In the genomic region with DNA sequence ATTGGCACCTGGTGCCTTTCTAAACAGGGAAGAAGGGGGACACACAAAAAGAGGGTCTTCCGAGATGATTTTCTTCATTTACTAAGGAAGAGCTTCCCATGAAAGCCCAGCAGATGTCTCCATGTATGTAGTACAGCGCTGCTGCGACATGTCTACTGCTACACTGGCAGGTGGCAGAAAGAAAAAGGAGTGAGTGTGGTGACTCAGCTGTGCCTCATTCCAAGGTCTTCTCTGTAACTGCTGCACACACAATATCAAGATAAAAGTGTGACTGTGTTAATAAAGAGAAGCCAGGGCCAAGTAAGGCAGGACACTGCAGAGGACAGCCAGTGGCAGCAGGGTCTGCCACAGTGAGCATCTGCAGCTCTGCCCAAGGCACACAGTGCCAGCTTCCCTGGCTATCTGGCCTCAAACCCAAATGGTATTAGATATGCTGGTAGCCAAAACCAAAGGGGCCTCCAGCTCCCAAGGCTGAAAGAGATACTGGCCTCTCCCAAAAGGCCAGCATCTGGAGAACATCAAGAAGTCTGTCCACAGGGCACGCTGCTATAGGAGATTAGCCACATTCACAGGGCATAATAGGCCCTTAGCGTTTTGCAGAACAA, we compare ENCODE assay signal across 13 mouse cellular contexts. TPM values are rescaled to one million over a fixed set of nuclear protein-coding genes. Genes with fewer than 3 reads are reported as not detected.
DNase-seq lines count a peak whose midpoint lies in the region; ATAC-seq lines count a peak whose summit lies in the region.
"Had no signal": no experiment of that assay in that cellular context is flagged by ENCODE, and none has a peak within 500 bp of the region (broad histone marks: within the 10 kb centered on the region; RNA-seq: fewer than 3 reads in every experiment).

No protein-coding gene starts in this region.

- ATAC-seq in neural tube, embryonic 13.5 days (ENCODE audit: low read depth) = no peak; the same call in 1 of the 2 replicates
- peak; percentile 19; the same call in 1 of the 2 replicates for ATAC-seq in neural tube, embryonic 14.5 days (ENCODE audit: low read depth)

- H3K4me3 ChIP-seq in neural tube, embryonic 13.5 days = no peak overlapping the region
- no peak overlapping the region for H3K4me3 ChIP-seq in neural tube, embryonic 14.5 days (ENCODE audit: low read depth, low read length)
- H3K4me3 ChIP-seq: heart, embryonic 10.5 days; limb, embryonic 10.5 days; liver, embryonic 15.5 days had no signal

- intact Hi-C loops in gastrocnemius, postnatal 14 days (cut with DNase I; ENCODE audit: low total_unique reads) = no loop called here
- intact Hi-C loops in gastrocnemius, postnatal 36 days (cut with DNase I) = no loop called here

- WGBS in neural tube, embryonic 13.5 days = 86% methylated on average over 5 of the region's 5 CpGs
- WGBS in neural tube, embryonic 14.5 days = 81% methylated on average over 5 of the region's 5 CpGs

- no peaks in the 10 kb centered on the region for H3K27me3 ChIP-seq in neural tube, embryonic 13.5 days
- no peaks in the 10 kb centered on the region for H3K27me3 ChIP-seq in neural tube, embryonic 14.5 days (ENCODE audit: control insufficient read depth, insufficient read depth, low read length)
- H3K27me3 ChIP-seq: liver, embryonic 15.5 days had no signal

- H3K4me2 ChIP-seq in neural tube, embryonic 13.5 days = no peak overlapping the region
- no peak overlapping the region for H3K4me2 ChIP-seq in neural tube, embryonic 14.5 days (ENCODE audit: low read depth, low read length)
- H3K4me2 ChIP-seq: liver, embryonic 15.5 days had no signal

- peaks cover 26% of the 10 kb centered on the region for H3K36me3 ChIP-seq in neural tube, embryonic 13.5 days
- peaks cover 6% of the 10 kb centered on the region; the same call in 1 of the 2 replicates for H3K36me3 ChIP-seq in neural tube, embryonic 14.5 days (ENCODE audit: control insufficient read depth, insufficient read depth, low read length)

- no peaks in the 10 kb centered on the region for H3K9me3 ChIP-seq in neural tube, embryonic 13.5 days
- no peaks in the 10 kb centered on the region for H3K9me3 ChIP-seq in neural tube, embryonic 14.5 days (ENCODE audit: control insufficient read depth, low read length)
- H3K9me3 ChIP-seq: heart, embryonic 10.5 days; limb, embryonic 10.5 days; liver, embryonic 15.5 days had no signal

- H3K9ac ChIP-seq in neural tube, embryonic 13.5 days = no peak overlapping the region
- no peak overlapping the region for H3K9ac ChIP-seq in neural tube, embryonic 14.5 days (replicated peaks; ENCODE audit: low read depth, low read length)
- H3K9ac ChIP-seq: liver, embryonic 15.5 days had no signal

- peak overlapping the region; percentile 34; the same call in 1 of the 2 replicates for H3K27ac ChIP-seq in neural tube, embryonic 13.5 days (replicated peaks)
- H3K27ac ChIP-seq in neural tube, embryonic 14.5 days (ENCODE audit: low read depth, low read length) = peak overlapping the region; percentile 60
- H3K27ac ChIP-seq: heart, embryonic 10.5 days; limb, embryonic 10.5 days; liver, embryonic 15.5 days had no signal

- peak; percentile 37 to 75 for DNase-seq in adrenal gland, adult (ENCODE audit: inconsistent age in 2 of 2, low spot score in 1 of 2)
- no peak for DNase-seq in adrenal gland, postnatal 25 days
- DNase-seq in gastrocnemius, postnatal 14 days = peak; percentile 26
- no peak for DNase-seq in gastrocnemius, postnatal 36 days
- DNase-seq in neural tube, embryonic 10.5 days (ENCODE audit: extremely low spot score, low spot score) = no peak
- DNase-seq in B cell, adult 2 months = no peak

- peaks cover 22% of the 10 kb centered on the region for H3K4me1 ChIP-seq in neural tube, embryonic 13.5 days (replicated peaks)
- no peaks in the 10 kb centered on the region for H3K4me1 ChIP-seq in neural tube, embryonic 14.5 days (ENCODE audit: control insufficient read depth, insufficient read depth, low read length)
- H3K4me1 ChIP-seq: liver, embryonic 15.5 days had no signal

RNA-seq across cellular contexts. Expression of a gene that starts 34.7 kb away (rescaled TPM):
- 0.52 TPM in 1 of 2 replicates, not detected in the other for total RNA-seq in adrenal gland, postnatal 25 days (2021)
- not detected for total RNA-seq in gastrocnemius, postnatal 14 days (2021)
- total RNA-seq in gastrocnemius, postnatal 36 days (2021) = not detected
- polyA plus RNA-seq in neural tube, embryonic 13.5 days (2015; fragmentation: Nextera tagmentation; extraction: Ambion mirVana) = 2.2 and 3.0 TPM in 2 replicates
- 1.7 and 2.9 TPM in 2 replicates for polyA plus RNA-seq in neural tube, embryonic 14.5 days (2014; fragmentation: Nextera tagmentation; extraction: Ambion mirVana)
- total RNA-seq: hematopoietic stem cell, adult 5-6 weeks had no signal
- polyA plus RNA-seq: liver, embryonic 15.5 days; spleen, adult 2 months had no signal

Comparison
In these comparisons a context has a peak if more than half of its experiments do, and no peak if none do; other contexts are left out.
1. DNase-seq: peak in adrenal gland, adult (2 of 2) and gastrocnemius, postnatal 14 days (single experiment); none in adrenal gland, postnatal 25 days (single experiment), gastrocnemius, postnatal 36 days (0 of 2), neural tube, embryonic 10.5 days (single experiment) and B cell, adult 2 months (0 of 2).